Mouse (Mus musculus): Measurements from ENCODE around the gene Retreg1. TPM values are rescaled to one million over a fixed set of nuclear protein-coding genes. Genes with fewer than 3 reads are reported as not detected.

Gene Retreg1
- polyA plus RNA-seq, 1 experiment = 15.5 TPM

DNA sequence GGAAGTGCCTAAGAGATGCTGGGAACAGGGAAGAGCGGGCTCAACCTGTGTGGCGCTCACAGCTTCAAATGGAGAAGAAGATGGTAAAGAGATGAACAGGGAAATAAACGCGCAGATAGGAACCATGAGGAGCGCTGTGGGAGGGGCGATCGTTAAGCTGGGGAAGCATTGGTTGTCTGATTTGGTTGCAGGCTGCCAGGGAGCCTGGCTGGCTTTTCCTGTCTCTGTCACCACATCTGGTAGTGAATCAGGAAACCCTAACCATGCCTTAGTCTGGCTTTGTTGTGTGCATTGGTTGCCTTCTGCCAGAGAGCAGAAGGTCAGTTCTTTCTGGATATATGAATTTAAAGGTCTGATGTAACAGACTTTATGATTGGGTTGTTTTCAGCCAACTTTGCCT, 28.5 kb downstream of the Retreg1 start:
- peaks cover 3% of the 10 kb centered on the region; the same call in 1 of the 2 replicates for H3K4me1 ChIP-seq (ENCODE audit: control insufficient read depth, insufficient read depth, low read length)
- no peak overlapping the region for H3K4me3 ChIP-seq (replicated peaks; ENCODE audit: extremely low read depth, low read depth, low read length)
- no peak for TF ChIP-seq POLR2A (IDR thresholded peaks at IDR 0.05; ENCODE audit: borderline replicate concordance, extremely low read depth, low read depth, low read length)
- no peak for TF ChIP-seq CTCF (IDR thresholded peaks at IDR 0.05; ENCODE audit: insufficient read depth, low read length)
- no peak for DNase-seq
- WGBS = 83% methylated on average over 7 of the region's 7 CpGs

DNA sequence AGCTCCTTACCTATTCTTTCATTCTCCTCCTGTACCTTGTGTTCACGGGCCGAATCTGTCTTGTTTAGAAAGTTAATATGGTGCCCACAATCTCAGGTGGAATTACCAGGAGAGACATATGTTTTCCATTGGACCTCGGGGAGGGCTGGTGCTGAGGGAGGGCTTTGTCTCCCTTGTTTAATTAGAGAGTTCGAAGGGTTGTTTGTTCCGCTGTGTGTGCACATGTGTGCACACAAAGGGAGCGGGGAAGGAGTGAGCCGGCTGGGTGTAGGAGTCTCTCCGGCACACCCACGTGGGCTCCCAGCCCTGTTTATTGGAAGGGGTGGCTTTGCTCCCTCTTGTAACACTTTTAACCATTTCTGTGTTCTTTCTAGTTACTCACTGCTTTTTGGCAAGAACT, 29.1 kb downstream of the Retreg1 start:
- no peak overlapping the region for H3K4me3 ChIP-seq (replicated peaks; ENCODE audit: extremely low read depth, low read depth, low read length)
- 50% methylated on average over 9 of the region's 9 CpGs for WGBS
- no peak for DNase-seq
- H3K4me1 ChIP-seq (ENCODE audit: control insufficient read depth, insufficient read depth, low read length) = peaks cover 3% of the 10 kb centered on the region; the same call in 1 of the 2 replicates
- TF ChIP-seq POLR2A (IDR thresholded peaks at IDR 0.05; ENCODE audit: borderline replicate concordance, extremely low read depth, low read depth, low read length) = no peak

DNA sequence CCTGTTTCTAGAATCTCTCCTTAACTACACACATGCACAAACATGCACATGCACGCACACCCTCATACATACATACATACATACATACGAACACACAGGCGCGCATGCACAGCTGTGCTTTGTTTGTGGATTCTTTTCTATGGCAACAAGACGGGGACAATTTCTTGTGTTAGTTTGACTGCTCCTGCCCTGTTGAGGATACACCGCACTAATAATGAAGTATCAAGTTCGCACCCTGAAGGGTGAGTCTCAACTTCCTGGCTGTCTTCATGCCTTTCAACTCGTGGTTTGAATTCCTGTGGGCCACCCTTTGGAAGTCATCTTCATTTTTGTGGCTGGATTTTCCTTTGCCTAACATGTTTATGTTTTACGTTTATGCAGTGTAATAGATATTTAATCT, 29.7 kb downstream of the Retreg1 start:
- peaks cover 3% of the 10 kb centered on the region; the same call in 1 of the 2 replicates for H3K4me1 ChIP-seq (ENCODE audit: control insufficient read depth, insufficient read depth, low read length)
- H3K4me3 ChIP-seq (replicated peaks; ENCODE audit: extremely low read depth, low read depth, low read length) = no peak overlapping the region
- no peak for DNase-seq
- no peak for TF ChIP-seq POLR2A (IDR thresholded peaks at IDR 0.05; ENCODE audit: borderline replicate concordance, extremely low read depth, low read depth, low read length)
- no peak for TF ChIP-seq CTCF (IDR thresholded peaks at IDR 0.05; ENCODE audit: insufficient read depth, low read length)
- 72% methylated on average over 9 of the region's 9 CpGs for WGBS

DNA sequence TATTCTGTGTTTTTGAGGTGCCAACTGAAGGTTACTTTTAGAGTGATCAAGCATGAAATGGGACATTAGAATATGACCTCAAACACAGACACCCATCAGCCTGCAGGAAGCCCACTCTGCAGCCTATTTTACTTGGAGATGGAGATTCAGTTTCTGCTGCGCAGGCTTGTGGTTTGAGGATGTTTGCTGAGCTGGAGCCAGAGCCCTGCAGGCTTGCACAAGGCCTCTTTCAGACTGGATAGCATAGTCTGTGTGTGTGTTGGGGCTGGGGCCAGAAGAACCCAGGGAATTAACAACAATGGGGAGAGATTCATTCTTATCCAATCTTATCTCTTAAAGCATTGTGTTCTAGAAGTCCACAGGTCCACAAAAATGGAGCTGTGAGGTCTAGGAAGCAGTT, 30.6 kb downstream of the Retreg1 start:
- H3K4me1 ChIP-seq (ENCODE audit: control insufficient read depth, insufficient read depth, low read length) = peaks cover 3% of the 10 kb centered on the region; the same call in 1 of the 2 replicates
- DNase-seq = no peak
- 55% methylated on average over 1 of the region's 1 CpGs for WGBS
- no peak overlapping the region for H3K4me3 ChIP-seq (replicated peaks; ENCODE audit: extremely low read depth, low read depth, low read length)
- TF ChIP-seq CTCF (IDR thresholded peaks at IDR 0.05; ENCODE audit: insufficient read depth, low read length) (no peak), POLR2A (IDR thresholded peaks at IDR 0.05; ENCODE audit: borderline replicate concordance, extremely low read depth, low read depth, low read length) (no peak)

DNA sequence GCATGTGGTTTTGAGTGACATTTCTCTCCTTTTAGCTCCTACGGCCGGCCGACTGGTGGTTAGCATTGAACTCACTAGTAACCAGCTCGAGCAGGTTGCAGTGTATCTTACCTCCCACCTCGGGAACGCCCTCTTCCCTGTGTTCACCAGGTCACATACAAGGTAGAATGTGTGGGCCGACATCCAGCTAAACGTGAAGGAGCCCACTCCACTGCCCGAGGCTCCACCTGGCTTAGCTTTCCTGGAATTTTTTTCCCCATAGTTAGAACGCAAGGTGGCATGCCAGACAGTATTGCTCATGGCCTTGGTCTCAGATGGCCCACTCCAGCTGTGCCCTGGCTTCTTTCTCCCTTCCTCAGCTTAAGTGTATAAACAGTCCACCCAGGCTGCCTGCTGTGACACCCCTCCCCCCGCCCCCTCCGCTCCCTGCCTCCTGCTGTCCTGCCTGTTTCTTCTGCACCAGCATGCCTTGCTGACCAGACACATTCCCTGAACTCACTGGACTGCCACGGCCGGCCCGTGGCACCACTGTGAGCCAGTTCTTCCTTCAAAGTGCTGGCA, 33.7 kb downstream of the Retreg1 start:
- WGBS = 44% methylated on average over 15 of the region's 15 CpGs
- no peaks in the 10 kb centered on the region for H3K4me1 ChIP-seq (ENCODE audit: control insufficient read depth, insufficient read depth, low read length)
- DNase-seq = no peak
- no peak overlapping the region for H3K4me3 ChIP-seq (replicated peaks; ENCODE audit: extremely low read depth, low read depth, low read length)
- no peak for TF ChIP-seq CTCF (IDR thresholded peaks at IDR 0.05; ENCODE audit: insufficient read depth, low read length)
- no peak for TF ChIP-seq POLR2A (IDR thresholded peaks at IDR 0.05; ENCODE audit: borderline replicate concordance, extremely low read depth, low read depth, low read length)

DNA sequence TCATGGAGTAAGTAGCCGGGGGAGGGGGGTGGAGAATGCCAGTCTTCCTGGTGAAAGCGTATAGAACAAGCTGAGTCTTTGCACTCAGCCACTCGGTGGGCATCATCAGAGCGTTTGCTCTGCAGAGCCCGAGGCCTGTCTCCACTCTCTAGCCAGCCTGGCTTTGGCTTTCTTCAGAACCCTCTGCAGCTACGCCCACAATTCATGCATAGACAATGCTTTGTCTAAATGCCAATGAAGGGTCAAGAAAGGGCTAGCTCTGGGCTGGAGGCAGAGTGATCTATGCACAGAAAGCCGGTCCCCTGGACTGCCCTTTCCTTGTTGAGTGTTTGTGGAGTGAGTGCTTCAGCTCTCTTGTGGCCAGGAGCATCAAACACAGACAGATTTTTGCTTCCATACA, 34.8 kb downstream of the Retreg1 start:
- TF ChIP-seq CTCF (IDR thresholded peaks at IDR 0.05; ENCODE audit: insufficient read depth, low read length) (no peak), POLR2A (IDR thresholded peaks at IDR 0.05; ENCODE audit: borderline replicate concordance, extremely low read depth, low read depth, low read length) (no peak)
- no peak for DNase-seq
- Histone ChIP-seq H3K4me1 (ENCODE audit: control insufficient read depth, insufficient read depth, low read length) (no peaks in the 10 kb centered on the region), H3K4me3 (replicated peaks; ENCODE audit: extremely low read depth, low read depth, low read length) (no peak overlapping the region)
- WGBS = 57% methylated on average over 7 of the region's 7 CpGs

DNA sequence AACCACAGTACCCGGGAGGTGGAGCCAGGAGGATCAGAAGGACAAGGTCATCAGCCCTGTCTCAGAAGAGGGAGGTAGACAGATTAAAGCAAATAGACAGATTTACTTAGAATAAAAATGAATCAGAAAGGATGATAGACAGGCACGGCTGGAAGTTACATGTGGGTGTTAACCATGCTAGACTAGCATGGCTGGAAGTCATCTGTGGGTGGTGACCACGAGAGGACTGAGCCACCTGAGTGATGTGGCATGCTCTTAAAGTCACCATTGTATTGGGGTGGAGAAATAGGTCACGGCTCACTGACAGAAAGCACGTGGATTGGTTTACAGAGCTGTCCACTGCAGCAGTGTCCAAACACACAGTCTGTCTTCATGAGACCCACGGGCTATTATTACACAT, 36.2 kb downstream of the Retreg1 start:
- 71% methylated on average over 6 of the region's 6 CpGs for WGBS
- no peak for DNase-seq
- H3K4me1 ChIP-seq (ENCODE audit: control insufficient read depth, insufficient read depth, low read length) = no peaks in the 10 kb centered on the region
- TF ChIP-seq CTCF (IDR thresholded peaks at IDR 0.05; ENCODE audit: insufficient read depth, low read length) = no peak
- no peak for TF ChIP-seq POLR2A (IDR thresholded peaks at IDR 0.05; ENCODE audit: borderline replicate concordance, extremely low read depth, low read depth, low read length)
- no peak overlapping the region for H3K4me3 ChIP-seq (replicated peaks; ENCODE audit: extremely low read depth, low read depth, low read length)

DNA sequence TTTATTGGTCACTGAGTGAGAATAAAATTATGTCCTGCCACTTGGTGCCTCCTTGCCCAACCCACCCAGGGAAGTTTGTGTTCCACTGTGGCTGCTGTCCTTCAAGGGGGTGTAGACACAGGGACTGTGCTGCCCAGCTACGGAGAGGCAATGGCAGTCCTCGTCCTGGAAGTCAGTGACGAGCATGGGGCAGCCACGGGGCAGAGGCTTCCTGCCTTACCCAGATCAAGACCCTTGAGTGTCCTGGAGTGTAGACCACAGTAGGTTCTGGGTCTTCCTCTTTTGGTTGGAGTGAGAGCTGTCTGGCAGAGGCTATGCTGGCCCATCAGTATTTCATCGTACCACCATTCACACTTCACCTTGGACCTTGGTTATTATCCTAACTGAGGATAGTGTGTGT, 37.2 kb downstream of the Retreg1 start:
- WGBS = 61% methylated on average over 5 of the region's 5 CpGs
- Histone ChIP-seq H3K4me3 (replicated peaks; ENCODE audit: extremely low read depth, low read depth, low read length) (no peak overlapping the region), H3K4me1 (ENCODE audit: control insufficient read depth, insufficient read depth, low read length) (no peaks in the 10 kb centered on the region)
- TF ChIP-seq CTCF (IDR thresholded peaks at IDR 0.05; ENCODE audit: insufficient read depth, low read length) = no peak
- TF ChIP-seq POLR2A (IDR thresholded peaks at IDR 0.05; ENCODE audit: borderline replicate concordance, extremely low read depth, low read depth, low read length) = no peak
- no peak for DNase-seq

DNA sequence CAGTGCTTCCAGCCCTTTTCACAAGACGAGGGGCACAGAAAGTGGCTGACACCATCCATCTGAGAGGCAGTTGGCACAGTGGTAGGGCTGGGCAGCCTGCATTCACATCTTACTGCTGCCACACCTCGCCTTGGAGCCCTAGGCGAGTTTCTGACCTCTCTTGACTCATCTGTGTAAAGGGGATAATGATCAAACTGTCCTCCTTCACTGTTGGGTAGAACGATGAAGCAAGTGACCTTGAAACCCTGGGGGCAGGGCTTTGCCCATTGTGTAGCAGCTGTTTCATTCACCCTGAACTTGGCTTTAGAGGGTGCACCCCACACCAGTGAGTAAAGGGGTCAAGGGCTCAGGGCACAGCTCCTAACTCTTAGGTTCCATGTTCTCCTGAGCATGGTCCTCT, 39.0 kb downstream of the Retreg1 start:
- Histone ChIP-seq H3K4me3 (replicated peaks; ENCODE audit: extremely low read depth, low read depth, low read length) (no peak overlapping the region), H3K4me1 (ENCODE audit: control insufficient read depth, insufficient read depth, low read length) (no peaks in the 10 kb centered on the region; the same call in 1 of the 2 replicates)
- 72% methylated on average over 4 of the region's 4 CpGs for WGBS
- DNase-seq = no peak
- no peak for TF ChIP-seq POLR2A (IDR thresholded peaks at IDR 0.05; ENCODE audit: borderline replicate concordance, extremely low read depth, low read depth, low read length)
- no peak for TF ChIP-seq CTCF (IDR thresholded peaks at IDR 0.05; ENCODE audit: insufficient read depth, low read length)

DNA sequence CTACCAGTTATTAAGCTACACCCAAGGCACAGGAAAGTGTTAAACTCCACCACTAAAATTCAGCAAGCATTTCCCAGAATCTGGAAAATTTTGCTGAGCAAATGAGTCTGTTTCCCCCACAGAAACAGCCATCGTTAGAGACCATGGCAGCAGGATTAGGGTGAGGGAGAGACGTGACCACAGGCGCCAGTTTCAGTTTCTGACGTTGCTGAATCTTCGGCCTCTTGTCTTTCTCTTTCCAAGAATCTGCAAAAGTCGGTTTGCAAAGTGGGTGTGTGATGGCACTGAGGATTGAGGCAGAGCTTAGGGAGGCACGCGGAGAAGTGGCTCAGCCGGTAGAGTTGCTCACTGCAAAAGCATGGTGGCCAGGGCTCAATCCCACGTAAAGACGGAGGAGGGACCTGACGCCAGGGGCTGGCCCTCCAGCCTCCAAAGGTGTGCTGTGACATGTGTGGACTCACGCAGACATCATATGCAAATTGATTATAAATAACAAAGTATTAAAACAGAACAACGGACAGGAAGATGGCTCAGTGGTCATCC, 41.5 kb downstream of the Retreg1 start:
- DNase-seq = no peak
- no peak overlapping the region for H3K4me3 ChIP-seq (replicated peaks; ENCODE audit: extremely low read depth, low read depth, low read length)
- TF ChIP-seq CTCF (IDR thresholded peaks at IDR 0.05; ENCODE audit: insufficient read depth, low read length) = no peak
- TF ChIP-seq POLR2A (IDR thresholded peaks at IDR 0.05; ENCODE audit: borderline replicate concordance, extremely low read depth, low read depth, low read length) = no peak
- no peaks in the 10 kb centered on the region; the same call in 1 of the 2 replicates for H3K4me1 ChIP-seq (ENCODE audit: control insufficient read depth, insufficient read depth, low read length)
- 68% methylated on average over 14 of the region's 14 CpGs for WGBS
